Mouse (Mus musculus) hindbrain, postnatal 0 days (tissue): ENCODE results near the gene Nhlrc2. TPM values are rescaled to one million over a fixed set of nuclear protein-coding genes. Genes with fewer than 3 reads are reported as not detected.
A peak's percentile ranks its signal among the peaks of the same experiment; 100 is the strongest.

ENCODE experiments used
- ATAC-seq: fragments of 200-750 bp; cut with Nextera tagmentation; 2 replicates; pipeline ENCODE4 v1.8.0; 2017; ENCODE audit warnings: mild to moderate bottlenecking, moderate TSS enrichment, moderate library complexity
- DNase-seq: peaks from one replicate; pipeline ENCODE4 v3.0.0-alpha.2; 2015; ENCODE audit warnings: low spot score
- H3K27ac ChIP-seq: fragments of 300-500 bp; sonication (generic); 2 replicates; pipeline ENCODE4 v1.5.1; 2014; ENCODE audit warnings: mild to moderate bottlenecking
- H3K27me3 ChIP-seq: fragments of 300-500 bp; sonication (generic); 2 replicates; pipeline ENCODE4 v1.6.1; 2014; ENCODE audit warnings: low read length, mixed read lengths; ENCODE audit not compliant: insufficient read depth
- H3K36me3 ChIP-seq: fragments of 300-500 bp; sonication (generic); 2 replicates; pipeline ENCODE4 v1.6.1; 2014; ENCODE audit warnings: low read length, mixed read lengths; ENCODE audit not compliant: insufficient read depth
- H3K4me1 ChIP-seq: fragments of 300-500 bp; sonication (generic); 2 replicates; pipeline ENCODE4 v1.6.1; 2014; ENCODE audit warnings: antibody characterized with exemption, low read length, mixed read lengths; ENCODE audit not compliant: insufficient read depth
- H3K4me2 ChIP-seq: fragments of 300-500 bp; sonication (generic); 2 replicates; pipeline ENCODE4 v1.6.1; 2014; ENCODE audit warnings: low read depth, mild to moderate bottlenecking, low read length, moderate library complexity, mixed read lengths
- H3K4me3 ChIP-seq: fragments of 300-500 bp; sonication (generic); 2 replicates; pipeline ENCODE4 v1.5.1; 2014; ENCODE audit warnings: low read length
- H3K9ac ChIP-seq: fragments of 300-500 bp; sonication (generic); replicated peaks from 2 replicates; pipeline ENCODE4 v1.6.1; 2014; ENCODE audit warnings: mild to moderate bottlenecking, low read length, moderate library complexity, mixed read lengths
- H3K9me3 ChIP-seq: fragments of 300-500 bp; sonication (generic); 2 replicates; pipeline ENCODE4 v1.6.1; 2016; ENCODE audit warnings: low read length, mixed read lengths
- CTCF ChIP-seq: IDR thresholded peaks from 2 replicates; pipeline ENCODE4 v1.5.1; 2016; ENCODE audit warnings: antibody characterized with exemption, control low read depth, low read depth
- WGBS: fragments of 180-500 bp; shearing (Covaris S2); extraction: QIAGEN DNeasy Blood & Tissue Kit; methylation state at CpG from one replicate; pipeline ENCODE4 v1.1.7; 2014; 5-methylcytosine and 5-hydroxymethylcytosine counted together
- polyA plus RNA-seq: library from polyadenylated mRNA; unstranded; fragments of >200 nt; fragmentation: Nextera tagmentation; extraction: Ambion mirVana; gene quantifications from 2 replicates; pipeline ENCODE4 v1.2.1, GENCODE M21; 2015
- total RNA-seq: library from RNA; depleted of rRNA; stranded (reverse); fragments of >200 nt; gene quantifications from 2 replicates; pipeline ENCODE4 v1.2.3, GENCODE M21; 2014

Gene Nhlrc2
- total and polyA plus RNA-seq, 2 experiments from 2014 or later: 7.9 to 11.7 TPM

DNA sequence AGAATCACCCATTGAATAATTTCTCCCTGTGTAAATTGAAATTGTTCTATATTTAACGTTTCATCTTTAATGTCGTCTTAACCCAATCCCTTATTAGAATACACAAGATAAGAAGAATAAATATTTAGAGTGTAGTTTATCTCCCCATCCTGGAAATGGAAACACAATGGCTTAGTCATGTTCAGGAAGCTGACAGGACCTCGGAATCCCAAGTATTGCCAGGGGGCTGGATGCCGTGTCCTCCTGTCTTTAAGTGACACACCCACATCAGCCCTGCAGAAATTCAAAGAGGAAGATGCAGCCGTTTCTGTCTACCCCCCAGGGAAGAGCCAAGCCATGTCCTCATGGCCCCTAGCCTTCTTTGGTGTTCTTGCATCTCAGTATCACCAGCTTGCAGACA, 60.9 kb downstream of the Nhlrc2 start:
- ATAC-seq (no peak), DNase-seq (no peak)
- Histone ChIP-seq H3K4me1 (no peaks in the 10 kb centered on the region), H3K27me3 (no peaks in the 10 kb centered on the region), H3K27ac (no peak overlapping the region), H3K9ac (no peak overlapping the region), H3K4me2 (no peak overlapping the region), H3K36me3 (no peaks in the 10 kb centered on the region), H3K9me3 (no peaks in the 10 kb centered on the region), H3K4me3 (no peak overlapping the region)
- TF ChIP-seq CTCF: no peak
- 73% methylated on average over 5 of the region's 5 CpGs for WGBS

DNA sequence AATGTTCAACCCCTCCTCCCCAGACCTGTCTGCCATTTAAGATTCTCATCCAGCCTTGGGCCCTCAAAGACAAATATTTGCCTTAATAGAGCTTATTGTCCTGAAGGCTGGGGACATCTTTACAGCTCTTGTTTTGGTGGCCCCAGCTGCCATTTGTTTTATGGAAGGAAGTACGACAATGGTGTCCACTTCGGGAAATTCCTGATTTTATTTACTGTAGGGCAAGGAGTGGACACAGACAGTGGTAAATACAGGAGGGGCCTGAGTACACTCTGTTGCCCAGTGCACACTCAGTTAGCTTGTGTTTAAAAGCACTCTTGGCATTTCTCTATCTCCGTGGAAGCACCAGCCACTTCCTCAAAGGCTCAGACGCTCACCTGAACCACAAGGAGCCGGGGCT, 66.1 kb downstream of the Nhlrc2 start:
- Histone ChIP-seq H3K27me3 (no peaks in the 10 kb centered on the region), H3K4me3 (no peak overlapping the region), H3K36me3 (no peaks in the 10 kb centered on the region), H3K9ac (no peak overlapping the region), H3K4me2 (no peak overlapping the region), H3K9me3 (no peaks in the 10 kb centered on the region), H3K4me1 (no peaks in the 10 kb centered on the region), H3K27ac (no peak overlapping the region)
- DNase-seq: no peak
- 89% methylated on average over 5 of the region's 5 CpGs for WGBS
- ATAC-seq: no peak
- TF ChIP-seq CTCF: no peak

DNA sequence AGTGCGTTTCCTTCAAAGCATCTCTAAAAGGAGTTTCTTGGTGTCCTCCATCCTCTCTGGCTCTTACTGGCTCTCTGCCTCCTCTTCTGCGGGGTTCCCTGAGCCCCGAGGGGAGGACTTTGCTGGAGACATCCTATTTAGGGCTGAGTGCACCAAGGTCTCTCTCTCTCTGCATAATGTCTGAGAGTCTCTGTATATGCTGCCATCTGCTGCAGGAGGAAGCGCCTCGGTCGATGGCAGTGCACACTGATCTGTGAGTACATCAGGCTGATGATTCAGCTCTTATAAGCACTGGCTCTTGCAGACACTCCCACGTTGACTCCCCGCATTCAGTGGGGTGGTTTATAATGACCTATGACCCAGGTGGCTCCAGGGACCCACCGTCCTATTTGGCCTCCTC, 70.8 kb downstream of the Nhlrc2 start:
- DNase-seq (no peak), ATAC-seq (no peak)
- WGBS: 55% methylated on average over 9 of the region's 9 CpGs
- H3K4me2 ChIP-seq: no peak overlapping the region
- no peak for TF ChIP-seq CTCF
- no peaks in the 10 kb centered on the region for H3K27me3 ChIP-seq
- H3K4me1 ChIP-seq: no peaks in the 10 kb centered on the region
- H3K36me3 ChIP-seq: no peaks in the 10 kb centered on the region
- no peak overlapping the region for H3K9ac ChIP-seq
- H3K9me3 ChIP-seq: no peaks in the 10 kb centered on the region
- no peak overlapping the region for H3K27ac ChIP-seq
- no peak overlapping the region for H3K4me3 ChIP-seq

DNA sequence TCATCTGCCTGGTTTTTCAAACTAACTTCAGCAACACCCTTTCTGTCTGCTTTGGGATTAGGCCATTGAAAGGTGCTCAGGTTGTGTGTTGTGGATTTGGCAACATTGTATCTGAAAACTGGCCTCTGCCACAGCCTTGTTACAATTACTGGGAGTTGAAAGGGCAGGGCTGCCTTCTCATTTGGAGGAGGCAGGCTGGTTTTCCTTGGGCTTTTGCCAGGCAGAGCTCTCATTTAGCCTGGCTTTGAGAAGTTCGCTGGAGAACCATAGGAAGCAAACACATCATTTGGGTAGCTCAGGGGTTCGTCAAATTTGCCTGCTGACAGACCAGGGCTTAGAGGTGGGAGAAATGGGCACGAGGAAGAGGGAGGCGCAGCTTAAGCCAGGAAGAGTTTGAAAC, 71.5 kb downstream of the Nhlrc2 start:
- no peaks in the 10 kb centered on the region for H3K27me3 ChIP-seq
- no peaks in the 10 kb centered on the region for H3K36me3 ChIP-seq
- no peak for ATAC-seq
- no peaks in the 10 kb centered on the region for H3K9me3 ChIP-seq
- H3K9ac ChIP-seq: no peak overlapping the region
- WGBS: 64% methylated on average over 4 of the region's 4 CpGs
- H3K4me3 ChIP-seq: no peak overlapping the region
- TF ChIP-seq CTCF: no peak
- no peaks in the 10 kb centered on the region for H3K4me1 ChIP-seq
- peak; percentile 15 for DNase-seq
- H3K27ac ChIP-seq: no peak overlapping the region
- H3K4me2 ChIP-seq: no peak overlapping the region

DNA sequence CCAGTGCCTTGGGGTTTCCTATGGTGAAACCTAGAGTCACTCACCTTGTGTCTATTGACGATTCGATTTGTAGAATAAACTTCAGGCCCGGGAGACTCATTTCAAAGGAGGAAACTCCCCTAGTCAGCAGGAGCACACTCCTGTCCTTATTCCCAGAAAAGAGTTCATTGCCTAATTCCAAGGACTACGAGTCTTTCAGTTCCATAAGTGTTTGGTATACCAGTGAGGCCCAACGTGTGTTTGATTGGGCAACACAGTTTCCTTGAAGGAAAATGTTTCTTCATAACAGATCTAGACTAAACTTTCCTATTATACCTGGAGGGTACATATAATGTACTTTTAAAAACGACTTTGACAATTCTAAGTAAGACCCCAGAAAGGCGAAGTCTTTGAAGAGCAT, 73.8 kb downstream of the Nhlrc2 start:
- H3K27me3 ChIP-seq: no peaks in the 10 kb centered on the region
- no peak for DNase-seq
- H3K36me3 ChIP-seq: no peaks in the 10 kb centered on the region
- no peak for ATAC-seq
- H3K27ac ChIP-seq: no peak overlapping the region
- TF ChIP-seq CTCF: no peak
- H3K4me3 ChIP-seq: no peak overlapping the region
- H3K4me2 ChIP-seq: no peak overlapping the region
- H3K4me1 ChIP-seq: no peaks in the 10 kb centered on the region
- H3K9ac ChIP-seq: no peak overlapping the region
- H3K9me3 ChIP-seq: no peaks in the 10 kb centered on the region
- 84% methylated on average over 7 of the region's 7 CpGs for WGBS

DNA sequence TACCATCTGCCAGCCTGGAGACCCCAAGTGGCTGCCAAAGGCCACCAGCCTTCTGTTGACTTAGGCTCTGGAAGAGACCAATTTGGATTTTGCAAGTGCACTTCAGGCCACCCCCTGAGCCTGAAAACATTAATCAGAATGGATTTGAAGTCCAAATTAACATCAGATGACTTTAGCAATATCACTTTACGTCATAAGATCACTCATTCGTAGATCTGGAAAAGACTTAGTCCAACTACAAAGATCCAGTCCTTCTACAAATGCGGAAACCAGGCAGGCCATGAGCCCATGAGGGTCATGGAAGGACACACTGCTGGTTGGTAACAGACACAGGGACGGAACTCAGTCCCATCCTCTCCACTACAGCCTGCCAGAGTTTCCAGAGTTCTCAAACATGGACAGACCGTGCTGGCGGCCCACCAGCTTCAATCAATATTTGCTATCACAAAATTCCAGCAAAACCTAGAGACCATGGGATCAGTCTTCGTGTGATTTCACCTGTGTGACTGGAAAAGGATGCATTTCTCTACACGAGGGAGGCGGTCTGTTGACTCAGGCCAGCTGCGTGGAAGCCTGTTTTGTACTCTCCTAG, 79.9 kb downstream of the Nhlrc2 start:
- Histone ChIP-seq H3K27ac (no peak overlapping the region), H3K9ac (no peak overlapping the region), H3K36me3 (no peaks in the 10 kb centered on the region), H3K9me3 (no peaks in the 10 kb centered on the region), H3K27me3 (no peaks in the 10 kb centered on the region; the same call in 1 of the 2 replicates), H3K4me3 (no peak overlapping the region), H3K4me2 (no peak overlapping the region), H3K4me1 (no peaks in the 10 kb centered on the region)
- ATAC-seq (no peak), DNase-seq (no peak)
- TF ChIP-seq CTCF: no peak
- 96% methylated on average over 10 of the region's 10 CpGs for WGBS

DNA sequence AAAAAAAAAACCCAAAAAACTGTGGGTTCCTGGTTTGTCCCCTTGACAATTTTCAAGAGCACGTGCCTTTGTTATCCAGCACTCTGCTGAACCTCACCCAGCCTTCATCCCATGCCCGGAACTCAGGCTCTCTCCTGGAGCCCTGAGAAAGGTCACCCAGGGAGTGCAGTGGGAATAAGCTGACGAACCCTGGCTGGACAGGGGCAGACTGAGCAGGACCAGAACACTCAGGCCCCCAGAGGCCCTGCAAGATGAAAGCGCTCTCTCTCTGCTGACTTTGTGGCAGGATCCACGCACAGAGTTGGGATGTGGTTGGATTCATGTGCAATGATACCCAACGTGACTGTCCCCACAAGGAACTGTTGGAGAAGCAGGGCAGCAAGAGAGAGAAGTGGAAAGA, 81.6 kb downstream of the Nhlrc2 start:
- no peak for TF ChIP-seq CTCF
- 84% methylated on average over 6 of the region's 6 CpGs for WGBS
- no peaks in the 10 kb centered on the region for H3K4me1 ChIP-seq
- H3K4me2 ChIP-seq: no peak overlapping the region
- H3K27me3 ChIP-seq: no peaks in the 10 kb centered on the region; the same call in 1 of the 2 replicates
- ATAC-seq (no peak), DNase-seq (no peak)
- H3K9me3 ChIP-seq: no peaks in the 10 kb centered on the region
- H3K27ac ChIP-seq: no peak overlapping the region
- H3K4me3 ChIP-seq: no peak overlapping the region
- H3K36me3 ChIP-seq: no peaks in the 10 kb centered on the region
- no peak overlapping the region for H3K9ac ChIP-seq
